Mouse (Mus musculus) hindbrain, embryonic 11.5 days (tissue): ENCODE measurements around the gene Stt3b. TPM values are rescaled to one million over a fixed set of nuclear protein-coding genes. Genes with fewer than 3 reads are reported as not detected.

Experiments
- ATAC-seq: fragments of 200-750 bp; cut with Nextera tagmentation; 2 replicates; pipeline ENCODE4 v1.8.0; 2017; ENCODE audit warnings: mild to moderate bottlenecking, moderate TSS enrichment, moderate library complexity; ENCODE audit not compliant: low FRiP score
- DNase-seq: peaks from one replicate; pipeline ENCODE4 v3.0.0-alpha.2; 2015; ENCODE audit warnings: low spot score
- H3K27ac ChIP-seq: fragments of 300-500 bp; sonication (generic); 2 replicates; pipeline ENCODE4 v1.5.1; 2014; ENCODE audit warnings: mild to moderate bottlenecking, low read depth, low read length
- H3K27me3 ChIP-seq: fragments of 300-500 bp; sonication (generic); 2 replicates; pipeline ENCODE4 v1.6.1; 2014; ENCODE audit warnings: mild to moderate bottlenecking, low read length, moderate library complexity, mixed read lengths; ENCODE audit not compliant: control insufficient read depth, insufficient read depth
- H3K36me3 ChIP-seq: fragments of 300-500 bp; sonication (generic); 2 replicates; pipeline ENCODE4 v1.6.1; 2014; ENCODE audit warnings: mild to moderate bottlenecking, low read length, moderate library complexity, mixed read lengths; ENCODE audit not compliant: control insufficient read depth, insufficient read depth
- H3K4me1 ChIP-seq: fragments of 300-500 bp; sonication (generic); replicated peaks from 2 replicates; pipeline ENCODE4 v1.6.1; 2014; ENCODE audit warnings: low read length, mixed read lengths; ENCODE audit not compliant: control insufficient read depth, insufficient read depth
- H3K4me2 ChIP-seq: fragments of 300-500 bp; sonication (generic); replicated peaks from 2 replicates; pipeline ENCODE4 v1.6.1; 2014; ENCODE audit warnings: mild to moderate bottlenecking, low read depth, low read length
- H3K4me3 ChIP-seq: fragments of 300-500 bp; sonication (generic); 2 replicates; pipeline ENCODE4 v1.5.1; 2014; ENCODE audit warnings: low read depth, low read length
- H3K9ac ChIP-seq: fragments of 300-500 bp; sonication (generic); 2 replicates; pipeline ENCODE4 v1.6.1; 2014; ENCODE audit warnings: low read depth, low read length
- H3K9me3 ChIP-seq: fragments of 300-500 bp; sonication (generic); 2 replicates; pipeline ENCODE4 v1.6.1; 2016; ENCODE audit warnings: low read length; ENCODE audit not compliant: control insufficient read depth
- WGBS: fragments of 180-500 bp; shearing (Covaris S2); extraction: QIAGEN DNeasy Blood & Tissue Kit; methylation state at CpG from one replicate; pipeline ENCODE4 v1.1.7; 2014; 5-methylcytosine and 5-hydroxymethylcytosine counted together
- polyA plus RNA-seq: library from polyadenylated mRNA; unstranded; fragments of >200 nt; fragmentation: Nextera tagmentation; extraction: Ambion mirVana; gene quantifications from 2 replicates; pipeline ENCODE4 v1.2.1, GENCODE M21; 2014

The Stt3b gene
- polyA plus RNA-seq, 1 experiment from 2014 or later: 112 TPM

GRCm38 (mm10) chr9:115322385-115322784 is 12.2 kb upstream of the Stt3b start:
- ATAC-seq: no peak

GRCm38 (mm10) chr9:115321052-115321451 is 10.8 kb upstream of the Stt3b start:
- Histone ChIP-seq H3K27ac (no peak overlapping the region), H3K9me3 (no peaks in the 10 kb centered on the region), H3K4me3 (no peak overlapping the region), H3K4me2 (no peak overlapping the region), H3K27me3 (no peaks in the 10 kb centered on the region), H3K4me1 (no peaks in the 10 kb centered on the region), H3K36me3 (no peaks in the 10 kb centered on the region), H3K9ac (no peak overlapping the region)
- DNase-seq (no peak), ATAC-seq (no peak)
- 84% methylated on average over 6 of the region's 6 CpGs for WGBS

More at GRCm38 (mm10) chr9:115322385-115322784, 12.2 kb upstream of the Stt3b start:
- no peaks in the 10 kb centered on the region for H3K27me3 ChIP-seq
- no peaks in the 10 kb centered on the region for H3K36me3 ChIP-seq
- 93% methylated on average over 6 of the region's 6 CpGs for WGBS
- no peak overlapping the region for H3K27ac ChIP-seq
- H3K9ac ChIP-seq: no peak overlapping the region
- DNase-seq: no peak
- H3K4me3 ChIP-seq: no peak overlapping the region
- H3K9me3 ChIP-seq: no peaks in the 10 kb centered on the region
- no peak overlapping the region for H3K4me2 ChIP-seq
- H3K4me1 ChIP-seq: no peaks in the 10 kb centered on the region

- ATAC-seq (no peak), DNase-seq (no peak)
- H3K4me3 ChIP-seq: no peak overlapping the region
- H3K9ac ChIP-seq: no peak overlapping the region
- no peaks in the 10 kb centered on the region for H3K36me3 ChIP-seq
- H3K27ac ChIP-seq: no peak overlapping the region
- no peak overlapping the region for H3K4me2 ChIP-seq
- no peaks in the 10 kb centered on the region for H3K27me3 ChIP-seq
- H3K9me3 ChIP-seq: no peaks in the 10 kb centered on the region
- WGBS: 90% methylated on average over 4 of the region's 4 CpGs
- no peaks in the 10 kb centered on the region for H3K4me1 ChIP-seq
Observed at GRCm38 (mm10) chr9:115320156-115320555, 9.9 kb upstream of the Stt3b start.

- 81% methylated on average over 6 of the region's 6 CpGs for WGBS
- H3K27ac ChIP-seq: no peak overlapping the region
- H3K4me3 ChIP-seq: no peak overlapping the region
- no peak overlapping the region for H3K4me2 ChIP-seq
- ATAC-seq (no peak), DNase-seq (no peak)
- H3K9ac ChIP-seq: no peak overlapping the region
- H3K27me3 ChIP-seq: no peaks in the 10 kb centered on the region
- no peaks in the 10 kb centered on the region for H3K36me3 ChIP-seq
- H3K4me1 ChIP-seq: no peaks in the 10 kb centered on the region
- H3K9me3 ChIP-seq: no peaks in the 10 kb centered on the region
Observed at GRCm38 (mm10) chr9:115318621-115319375, 8.6 kb upstream of the Stt3b start.

- no peaks in the 10 kb centered on the region for H3K9me3 ChIP-seq
- H3K27me3 ChIP-seq: no peaks in the 10 kb centered on the region
- ATAC-seq (no peak), DNase-seq (no peak)
- H3K4me3 ChIP-seq: no peak overlapping the region
- H3K36me3 ChIP-seq: no peaks in the 10 kb centered on the region
- no peaks in the 10 kb centered on the region for H3K4me1 ChIP-seq
- no peak overlapping the region for H3K9ac ChIP-seq
- H3K4me2 ChIP-seq: no peak overlapping the region
- H3K27ac ChIP-seq: no peak overlapping the region
- WGBS: 94% methylated on average over 5 of the region's 5 CpGs
Observed at GRCm38 (mm10) chr9:115317049-115317448, 6.8 kb upstream of the Stt3b start.

GRCm38 (mm10) chr9:115314556-115314955 is 4.3 kb upstream of the Stt3b start:
- H3K27me3 ChIP-seq: no peaks in the 10 kb centered on the region
- H3K9me3 ChIP-seq: no peaks in the 10 kb centered on the region
- H3K9ac ChIP-seq: no peak overlapping the region
- H3K36me3 ChIP-seq: no peaks in the 10 kb centered on the region
- H3K27ac ChIP-seq: no peak overlapping the region
- no peak for ATAC-seq
- no peaks in the 10 kb centered on the region for H3K4me1 ChIP-seq
- H3K4me3 ChIP-seq: no peak overlapping the region
- H3K4me2 ChIP-seq: 0 out of 2 replicates have a peak overlapping the region, but pooled peaks have one; percentile 28
- DNase-seq: peak; percentile 64
- 11% methylated on average over 10 of the region's 10 CpGs for WGBS

GRCm38 (mm10) chr9:115313830-115314229 is 3.6 kb upstream of the Stt3b start:
- WGBS: 84% methylated on average over 5 of the region's 5 CpGs
- no peak for DNase-seq
- Histone ChIP-seq H3K4me2 (no peak overlapping the region), H3K4me1 (no peaks in the 10 kb centered on the region), H3K4me3 (no peak overlapping the region), H3K36me3 (no peaks in the 10 kb centered on the region), H3K27ac (no peak overlapping the region), H3K27me3 (no peaks in the 10 kb centered on the region), H3K9ac (no peak overlapping the region), H3K9me3 (no peaks in the 10 kb centered on the region)
- no peak for ATAC-seq

- Histone ChIP-seq H3K4me2 (peak overlapping the region; percentile 43), H3K27ac (no peak overlapping the region), H3K36me3 (no peaks in the 10 kb centered on the region), H3K27me3 (no peaks in the 10 kb centered on the region), H3K4me1 (0 out of 2 replicates have a peak, but pooled peaks cover 4% of the 10 kb centered on the region), H3K9ac (no peak overlapping the region), H3K9me3 (no peaks in the 10 kb centered on the region), H3K4me3 (peak overlapping the region; percentile 100)
- ATAC-seq: no peak
- WGBS: 10% methylated on average over 5 of the region's 5 CpGs
- peak; percentile 50 for DNase-seq
Observed at GRCm38 (mm10) chr9:115311223-115311520, 951 bp upstream of the Stt3b start.

GRCm38 (mm10) chr9:115309977-115310345 is 260 bp downstream of the Stt3b start:
- peak overlapping the region; percentile 55 for H3K4me2 ChIP-seq
- ATAC-seq (peak; percentile 82; the same call in 1 of the 2 replicates), DNase-seq (no peak)
- no peaks in the 10 kb centered on the region for H3K27me3 ChIP-seq
- WGBS: 0% methylated on average over 35 of the region's 42 CpGs
- H3K4me3 ChIP-seq: peak overlapping the region; percentile 100
- H3K27ac ChIP-seq: peak overlapping the region; percentile 96
- no peaks in the 10 kb centered on the region for H3K36me3 ChIP-seq
- no peaks in the 10 kb centered on the region for H3K9me3 ChIP-seq
- 0 out of 2 replicates have a peak, but pooled peaks cover 4% of the 10 kb centered on the region for H3K4me1 ChIP-seq
- H3K9ac ChIP-seq: peak overlapping the region; percentile 97
